Mouse (Mus musculus): Measurements from ENCODE around the gene Tmem239. TPM values are rescaled to one million over a fixed set of nuclear protein-coding genes. Genes with fewer than 3 reads are reported as not detected.

Gene Tmem239
- polyA plus RNA-seq, 1 experiment from 2014 or later: not detected

DNA sequence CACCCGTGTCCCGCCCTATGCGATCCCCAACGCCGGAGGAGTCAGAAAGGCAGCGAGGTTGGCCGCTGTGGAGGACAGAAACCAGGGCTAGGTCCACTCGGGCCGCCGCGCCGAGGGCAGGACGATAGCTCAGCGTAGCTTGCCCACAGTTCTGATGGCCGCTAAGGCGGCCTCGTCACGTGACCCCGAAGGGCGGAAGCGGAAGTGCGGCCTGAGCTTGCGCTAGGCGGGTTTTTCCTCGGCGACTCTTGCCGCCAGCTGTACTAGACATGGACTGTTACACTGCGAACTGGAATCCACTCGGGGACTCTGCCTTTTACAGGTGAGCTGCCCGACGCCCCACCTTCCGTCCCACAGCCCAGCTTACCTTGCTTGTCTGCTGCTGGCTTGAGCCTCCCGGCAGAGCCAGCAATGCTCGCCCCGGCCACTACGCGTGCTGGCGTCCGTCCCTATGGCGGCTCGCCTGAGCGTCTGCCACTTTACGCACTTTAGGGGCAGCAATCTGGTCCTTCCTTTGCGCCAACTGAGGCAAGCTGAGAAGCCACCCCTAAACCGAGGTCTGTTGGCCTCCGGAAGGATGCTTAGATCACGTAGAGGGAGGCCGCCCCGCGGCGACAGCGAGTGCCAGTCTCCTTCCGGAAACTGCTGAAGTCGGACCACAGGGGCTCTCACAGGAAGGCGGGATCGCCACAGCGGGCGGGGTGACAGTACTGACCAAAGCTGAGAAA is 18.0 kb downstream of the Tmem239 start, which contains the start of the genes Vps16 and Pced1a:
TSS of gene Vps16 (plus strand) at position 214 of the 728 bp plus-strand sequence.
TSS of gene Pced1a (minus strand) at position 576 of the 728 bp plus-strand sequence.
- Histone ChIP-seq H3K4me3 (ENCODE audit: low read depth, low read length) (peak within 1 kb of the TSS; percentile 86), H3K9me3 (replicated peaks; ENCODE audit: control insufficient read depth, low read length, poor library complexity, severe bottlenecking) (no peaks in the 10 kb centered on the region), H3K4me1 (ENCODE audit: control insufficient read depth, insufficient read depth, low read length) (peaks cover 40% of the 10 kb centered on the region), H3K27me3 (ENCODE audit: control insufficient read depth, insufficient read depth, low read depth, low read length) (no peaks in the 10 kb centered on the region), H3K27ac (ENCODE audit: low read length) (peak within 1 kb of the TSS; percentile 95), H3K9ac (ENCODE audit: low read depth, low read length) (peak within 1 kb of the TSS; percentile 73), H3K4me2 (ENCODE audit: low read length) (peak within 1 kb of the TSS; percentile 90), H3K36me3 (ENCODE audit: control insufficient read depth, insufficient read depth, low read length) (no peaks in the 10 kb centered on the region)
- ATAC-seq: peak; percentile 96
- WGBS: under 1% methylated on average over 57 of the region's 58 CpGs

GRCm38 (mm10) chr2:130425112-130425511 is 18.8 kb downstream of the Tmem239 start:
- ATAC-seq: no peak
- H3K4me2 ChIP-seq (ENCODE audit: low read length): peak overlapping the region; percentile 87
- peak overlapping the region; percentile 73 for H3K9ac ChIP-seq (ENCODE audit: low read depth, low read length)
- WGBS: 45% methylated on average over 5 of the region's 5 CpGs
- peaks cover 39% of the 10 kb centered on the region for H3K4me1 ChIP-seq (ENCODE audit: control insufficient read depth, insufficient read depth, low read length)
- H3K4me3 ChIP-seq (ENCODE audit: low read depth, low read length): peak overlapping the region; percentile 86
- H3K27me3 ChIP-seq (ENCODE audit: control insufficient read depth, insufficient read depth, low read depth, low read length): no peaks in the 10 kb centered on the region
- H3K9me3 ChIP-seq (replicated peaks; ENCODE audit: control insufficient read depth, low read length, poor library complexity, severe bottlenecking): no peaks in the 10 kb centered on the region
- no peaks in the 10 kb centered on the region for H3K36me3 ChIP-seq (ENCODE audit: control insufficient read depth, insufficient read depth, low read length)
- H3K27ac ChIP-seq (ENCODE audit: low read length): peak overlapping the region; percentile 95

GRCm38 (mm10) chr2:130429851-130430250 is 23.6 kb downstream of the Tmem239 start:
- no peak overlapping the region for H3K9ac ChIP-seq (ENCODE audit: low read depth, low read length)
- H3K4me1 ChIP-seq (ENCODE audit: control insufficient read depth, insufficient read depth, low read length): peaks cover 15% of the 10 kb centered on the region
- no peaks in the 10 kb centered on the region for H3K27me3 ChIP-seq (ENCODE audit: control insufficient read depth, insufficient read depth, low read depth, low read length)
- ATAC-seq: no peak
- H3K4me2 ChIP-seq (ENCODE audit: low read length): no peak overlapping the region
- no peak overlapping the region for H3K27ac ChIP-seq (ENCODE audit: low read length)
- H3K36me3 ChIP-seq (ENCODE audit: control insufficient read depth, insufficient read depth, low read length): peaks cover 4% of the 10 kb centered on the region; the same call in 1 of the 2 replicates
- no peaks in the 10 kb centered on the region for H3K9me3 ChIP-seq (replicated peaks; ENCODE audit: control insufficient read depth, low read length, poor library complexity, severe bottlenecking)
- H3K4me3 ChIP-seq (ENCODE audit: low read depth, low read length): no peak overlapping the region
- WGBS: 71% methylated on average over 2 of the region's 2 CpGs

DNA sequence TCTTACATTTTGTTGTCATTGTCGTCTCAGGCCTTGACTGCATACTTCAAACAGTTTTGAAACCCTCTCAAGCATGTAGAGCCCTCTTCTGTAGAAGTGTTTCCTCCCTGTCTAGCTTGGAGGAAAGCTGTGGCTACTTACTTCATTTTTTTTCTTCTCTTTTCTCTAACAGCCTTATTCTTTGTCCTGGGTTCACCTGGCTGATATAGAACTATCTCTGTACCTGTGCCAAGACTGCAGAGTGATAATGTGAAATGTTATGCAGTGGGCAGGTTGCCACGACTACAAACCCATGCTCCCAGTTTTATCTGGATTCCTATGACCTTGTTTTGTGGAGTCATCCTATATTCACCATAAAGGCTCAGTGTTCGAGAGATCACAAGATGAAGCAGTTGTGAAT is 24.2 kb downstream of the Tmem239 start:
- Histone ChIP-seq H3K4me3 (ENCODE audit: low read depth, low read length) (no peak overlapping the region), H3K4me2 (ENCODE audit: low read length) (no peak overlapping the region), H3K9ac (ENCODE audit: low read depth, low read length) (no peak overlapping the region), H3K27ac (ENCODE audit: low read length) (no peak overlapping the region), H3K4me1 (ENCODE audit: control insufficient read depth, insufficient read depth, low read length) (peaks cover 10% of the 10 kb centered on the region), H3K36me3 (ENCODE audit: control insufficient read depth, insufficient read depth, low read length) (peaks cover 4% of the 10 kb centered on the region; the same call in 1 of the 2 replicates), H3K9me3 (replicated peaks; ENCODE audit: control insufficient read depth, low read length, poor library complexity, severe bottlenecking) (no peaks in the 10 kb centered on the region), H3K27me3 (ENCODE audit: control insufficient read depth, insufficient read depth, low read depth, low read length) (no peaks in the 10 kb centered on the region)
- 85% methylated on average over 3 of the region's 3 CpGs for WGBS
- ATAC-seq: no peak

- ATAC-seq: no peak
- peaks cover 4% of the 10 kb centered on the region; the same call in 1 of the 2 replicates for H3K36me3 ChIP-seq (ENCODE audit: control insufficient read depth, insufficient read depth, low read length)
- no peaks in the 10 kb centered on the region for H3K27me3 ChIP-seq (ENCODE audit: control insufficient read depth, insufficient read depth, low read depth, low read length)
- H3K4me1 ChIP-seq (ENCODE audit: control insufficient read depth, insufficient read depth, low read length): no peaks in the 10 kb centered on the region
- 89% methylated on average over 3 of the region's 3 CpGs for WGBS
- no peak overlapping the region for H3K4me3 ChIP-seq (ENCODE audit: low read depth, low read length)
- no peak overlapping the region for H3K27ac ChIP-seq (ENCODE audit: low read length)
- no peak overlapping the region for H3K9ac ChIP-seq (ENCODE audit: low read depth, low read length)
- H3K9me3 ChIP-seq (replicated peaks; ENCODE audit: control insufficient read depth, low read length, poor library complexity, severe bottlenecking): no peaks in the 10 kb centered on the region
- no peak overlapping the region for H3K4me2 ChIP-seq (ENCODE audit: low read length)
Observed at GRCm38 (mm10) chr2:130432157-130432556, 25.9 kb downstream of the Tmem239 start.

- Histone ChIP-seq H3K36me3 (ENCODE audit: control insufficient read depth, insufficient read depth, low read length) (peaks cover 9% of the 10 kb centered on the region), H3K9ac (ENCODE audit: low read depth, low read length) (no peak overlapping the region), H3K27me3 (ENCODE audit: control insufficient read depth, insufficient read depth, low read depth, low read length) (no peaks in the 10 kb centered on the region), H3K27ac (ENCODE audit: low read length) (no peak overlapping the region), H3K9me3 (replicated peaks; ENCODE audit: control insufficient read depth, low read length, poor library complexity, severe bottlenecking) (no peaks in the 10 kb centered on the region), H3K4me1 (ENCODE audit: control insufficient read depth, insufficient read depth, low read length) (no peaks in the 10 kb centered on the region), H3K4me2 (ENCODE audit: low read length) (no peak overlapping the region), H3K4me3 (ENCODE audit: low read depth, low read length) (no peak overlapping the region)
- peak; percentile 39; the same call in 1 of the 2 replicates for ATAC-seq
- 19% methylated on average over 4 of the region's 4 CpGs for WGBS
Observed at GRCm38 (mm10) chr2:130433152-130433551, 26.9 kb downstream of the Tmem239 start.

DNA sequence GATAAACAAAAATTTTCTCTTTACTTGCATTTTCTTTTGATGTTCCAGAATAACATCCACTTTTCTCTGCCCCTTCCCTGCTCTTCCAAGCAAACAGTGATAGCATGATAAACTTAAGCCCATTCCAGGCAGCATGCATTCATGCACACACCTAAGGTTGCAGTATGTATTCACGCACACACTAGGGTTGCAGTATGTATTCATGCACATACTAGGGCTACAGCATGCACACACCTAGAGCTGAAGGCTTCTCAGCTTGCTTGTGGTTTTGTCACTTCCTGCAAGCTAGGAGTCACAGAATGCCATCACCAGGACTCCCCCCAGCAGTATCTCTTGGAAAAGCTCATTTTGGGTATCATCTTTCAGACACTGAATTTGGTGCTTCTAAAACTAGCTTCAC is 30.5 kb downstream of the Tmem239 start:
- Histone ChIP-seq H3K9ac (ENCODE audit: low read depth, low read length) (no peak overlapping the region), H3K36me3 (ENCODE audit: control insufficient read depth, insufficient read depth, low read length) (peaks cover 32% of the 10 kb centered on the region)
- ATAC-seq: no peak

DNA sequence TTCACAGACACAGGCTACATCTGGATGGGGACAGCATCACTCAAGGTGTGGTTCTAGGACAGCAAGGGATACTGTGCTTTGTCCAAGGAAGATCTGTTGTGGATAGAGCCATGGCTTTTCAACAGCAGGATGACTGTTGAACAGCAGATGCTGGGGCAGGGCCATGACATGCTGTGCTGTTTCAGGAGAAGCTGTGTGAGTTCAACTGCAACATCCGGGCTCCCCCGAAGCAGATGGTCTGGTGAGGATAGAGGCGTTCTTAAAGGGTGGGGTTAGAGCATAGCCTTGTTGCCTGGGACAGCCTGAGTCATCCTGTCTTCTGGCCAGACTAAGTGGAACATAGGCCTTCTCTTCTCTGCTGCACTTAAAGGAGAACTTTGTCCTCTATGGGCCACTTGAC is 32.6 kb downstream of the Tmem239 start:
- Histone ChIP-seq H3K4me1 (ENCODE audit: control insufficient read depth, insufficient read depth, low read length) (no peaks in the 10 kb centered on the region), H3K4me3 (ENCODE audit: low read depth, low read length) (no peak overlapping the region), H3K27ac (ENCODE audit: low read length) (no peak overlapping the region), H3K27me3 (ENCODE audit: control insufficient read depth, insufficient read depth, low read depth, low read length) (no peaks in the 10 kb centered on the region), H3K9me3 (replicated peaks; ENCODE audit: control insufficient read depth, low read length, poor library complexity, severe bottlenecking) (no peaks in the 10 kb centered on the region), H3K4me2 (ENCODE audit: low read length) (no peak overlapping the region), H3K9ac (ENCODE audit: low read depth, low read length) (no peak overlapping the region), H3K36me3 (ENCODE audit: control insufficient read depth, insufficient read depth, low read length) (peaks cover 39% of the 10 kb centered on the region)
- no peak for ATAC-seq
- WGBS: 91% methylated on average over 3 of the region's 3 CpGs

More for the DNA sequence above, 30.5 kb downstream of the Tmem239 start:
- Histone ChIP-seq H3K4me1 (ENCODE audit: control insufficient read depth, insufficient read depth, low read length) (no peaks in the 10 kb centered on the region), H3K4me3 (ENCODE audit: low read depth, low read length) (no peak overlapping the region), H3K27me3 (ENCODE audit: control insufficient read depth, insufficient read depth, low read depth, low read length) (no peaks in the 10 kb centered on the region), H3K9me3 (replicated peaks; ENCODE audit: control insufficient read depth, low read length, poor library complexity, severe bottlenecking) (no peaks in the 10 kb centered on the region), H3K4me2 (ENCODE audit: low read length) (no peak overlapping the region), H3K27ac (ENCODE audit: low read length) (no peak overlapping the region)
- 98% methylated on average over 1 of the region's 1 CpGs for WGBS

DNA sequence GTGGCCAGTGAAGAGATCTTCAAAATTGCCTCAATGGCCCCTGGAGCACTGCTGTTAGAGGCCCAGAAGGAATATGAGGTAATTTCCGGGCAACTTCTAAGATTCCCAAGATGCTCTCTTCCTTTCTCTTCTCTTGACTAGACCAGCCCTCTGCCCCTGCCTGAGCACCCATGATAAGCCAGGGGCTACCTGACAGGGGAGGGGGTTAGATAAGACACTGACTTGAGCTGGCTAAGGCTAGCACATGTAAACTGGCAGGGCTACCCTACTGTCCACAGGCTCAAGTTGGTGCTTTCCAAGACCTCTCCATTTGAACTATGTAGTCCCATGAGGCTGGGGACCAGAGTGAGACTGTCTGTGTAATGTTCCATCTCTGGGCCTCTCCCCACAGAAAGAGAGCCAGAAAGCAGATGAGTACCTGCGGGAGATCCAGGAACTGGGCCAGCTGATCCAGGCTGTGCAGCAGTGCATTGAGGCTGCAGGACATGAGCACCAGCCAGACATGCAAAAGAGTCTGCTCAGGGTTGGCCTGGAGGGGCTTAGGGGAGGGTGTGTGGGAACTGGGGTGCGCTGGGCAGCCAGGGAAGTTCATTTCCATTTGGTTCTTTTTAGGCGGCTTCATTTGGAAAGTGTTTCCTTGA is 33.7 kb downstream of the Tmem239 start:
- H3K36me3 ChIP-seq (ENCODE audit: control insufficient read depth, insufficient read depth, low read length): peaks cover 39% of the 10 kb centered on the region
- no peak overlapping the region for H3K4me3 ChIP-seq (ENCODE audit: low read depth, low read length)
- ATAC-seq: no peak
- 93% methylated on average over 4 of the region's 4 CpGs for WGBS
- H3K9me3 ChIP-seq (replicated peaks; ENCODE audit: control insufficient read depth, low read length, poor library complexity, severe bottlenecking): no peaks in the 10 kb centered on the region
- H3K4me2 ChIP-seq (ENCODE audit: low read length): no peak overlapping the region
- H3K27me3 ChIP-seq (ENCODE audit: control insufficient read depth, insufficient read depth, low read depth, low read length): no peaks in the 10 kb centered on the region
- H3K4me1 ChIP-seq (ENCODE audit: control insufficient read depth, insufficient read depth, low read length): no peaks in the 10 kb centered on the region
- H3K27ac ChIP-seq (ENCODE audit: low read length): no peak overlapping the region
- no peak overlapping the region for H3K9ac ChIP-seq (ENCODE audit: low read depth, low read length)

All from midbrain, embryonic 16.5 days (tissue).